Mouse (Mus musculus): Measurements from ENCODE around the gene Nup160. TPM values are rescaled to one million over a fixed set of nuclear protein-coding genes. Genes with fewer than 3 reads are reported as not detected.

The Nup160 gene
- polyA plus RNA-seq (2016; fragmentation: Nextera tagmentation; extraction: Ambion mirVana), result 51.0 and 60.0 TPM in 2 replicates

- 78% methylated on average over 8 of the region's 8 CpGs for whole genome bisulfite sequencing
- no peak within 1 kb of the TSS for H3K27ac ChIP-seq
- no peaks in the 10 kb centered on the region for H3K9me3 ChIP-seq
- DNase-seq (ENCODE audit: low spot score), result no peak
- no peaks in the 10 kb centered on the region for H3K27me3 ChIP-seq (ENCODE audit: insufficient read depth, poor library complexity, severe bottlenecking)
- H3K4me3 ChIP-seq, result peak within 1 kb of the TSS; percentile 89; the same call in 1 of the 2 replicates
- peaks cover 14% of the 10 kb centered on the region for H3K36me3 ChIP-seq
- H3K4me1 ChIP-seq (replicated peaks), result peaks cover 13% of the 10 kb centered on the region
These were observed at the start of gene Nup160 for GRCm38 (mm10) chr2:90677007-90677406. Gene Nup160 (plus strand): TSS chr2:90677215.

GRCm38 (mm10) chr2:90628261-90628660, 48.8 kb upstream of the Nup160 start:
- no peaks in the 10 kb centered on the region for H3K36me3 ChIP-seq
- H3K27me3 ChIP-seq (ENCODE audit: insufficient read depth, poor library complexity, severe bottlenecking), result no peaks in the 10 kb centered on the region
- no peak overlapping the region for H3K27ac ChIP-seq
- 94% methylated on average over 5 of the region's 5 CpGs for WGBS
- H3K9me3 ChIP-seq, result no peaks in the 10 kb centered on the region
- H3K4me3 ChIP-seq, result no peak overlapping the region
- 0 out of 2 replicates have a peak, but pooled peaks cover 3% of the 10 kb centered on the region for H3K4me1 ChIP-seq (replicated peaks)
- no peak for DNase-seq (ENCODE audit: low spot score)

GRCm38 (mm10) chr2:90629552-90629951, 47.5 kb upstream of the Nup160 start:
- no peaks in the 10 kb centered on the region for H3K36me3 ChIP-seq
- DNase-seq (ENCODE audit: low spot score), result no peak
- no peak overlapping the region for H3K27ac ChIP-seq
- no peak overlapping the region for H3K4me3 ChIP-seq
- H3K4me1 ChIP-seq (replicated peaks), result 0 out of 2 replicates have a peak, but pooled peaks cover 3% of the 10 kb centered on the region
- no peaks in the 10 kb centered on the region for H3K27me3 ChIP-seq (ENCODE audit: insufficient read depth, poor library complexity, severe bottlenecking)
- no peaks in the 10 kb centered on the region for H3K9me3 ChIP-seq
- 53% methylated on average over 2 of the region's 2 CpGs for WGBS

- Histone ChIP-seq H3K27me3 (ENCODE audit: insufficient read depth, poor library complexity, severe bottlenecking) (no peaks in the 10 kb centered on the region), H3K4me3 (no peak overlapping the region), H3K27ac (no peak overlapping the region), H3K4me1 (replicated peaks) (0 out of 2 replicates have a peak, but pooled peaks cover 3% of the 10 kb centered on the region), H3K9me3 (no peaks in the 10 kb centered on the region), H3K36me3 (no peaks in the 10 kb centered on the region)
- no peak for DNase-seq (ENCODE audit: low spot score)
- 77% methylated on average over 16 of the region's 16 CpGs for WGBS
These were observed 44.9 kb upstream of the Nup160 start for GRCm38 (mm10) chr2:90631938-90632733.

- Histone ChIP-seq H3K4me1 (replicated peaks) (0 out of 2 replicates have a peak, but pooled peaks cover 3% of the 10 kb centered on the region), H3K9me3 (no peaks in the 10 kb centered on the region), H3K36me3 (no peaks in the 10 kb centered on the region), H3K27me3 (ENCODE audit: insufficient read depth, poor library complexity, severe bottlenecking) (no peaks in the 10 kb centered on the region), H3K4me3 (no peak overlapping the region), H3K27ac (no peak overlapping the region)
- DNase-seq (ENCODE audit: low spot score), result no peak
These were observed 42.3 kb upstream of the Nup160 start for GRCm38 (mm10) chr2:90634671-90635070.

GRCm38 (mm10) chr2:90635085-90635723, 41.8 kb upstream of the Nup160 start:
- no peak for DNase-seq (ENCODE audit: low spot score)
- WGBS, result 82% methylated on average over 7 of the region's 7 CpGs
- H3K4me1 ChIP-seq (replicated peaks), result 0 out of 2 replicates have a peak, but pooled peaks cover 3% of the 10 kb centered on the region
- H3K27ac ChIP-seq, result no peak overlapping the region
- H3K4me3 ChIP-seq, result no peak overlapping the region
- no peaks in the 10 kb centered on the region for H3K9me3 ChIP-seq
- H3K36me3 ChIP-seq, result no peaks in the 10 kb centered on the region
- no peaks in the 10 kb centered on the region for H3K27me3 ChIP-seq (ENCODE audit: insufficient read depth, poor library complexity, severe bottlenecking)

GRCm38 (mm10) chr2:90636853-90637252, 40.2 kb upstream of the Nup160 start:
- no peaks in the 10 kb centered on the region for H3K36me3 ChIP-seq
- no peaks in the 10 kb centered on the region for H3K9me3 ChIP-seq
- no peaks in the 10 kb centered on the region for H3K27me3 ChIP-seq (ENCODE audit: insufficient read depth, poor library complexity, severe bottlenecking)
- DNase-seq (ENCODE audit: low spot score), result no peak
- 90% methylated on average over 7 of the region's 7 CpGs for WGBS
- no peak overlapping the region for H3K4me3 ChIP-seq
- H3K27ac ChIP-seq, result no peak overlapping the region
- H3K4me1 ChIP-seq (replicated peaks), result 0 out of 2 replicates have a peak, but pooled peaks cover 3% of the 10 kb centered on the region

GRCm38 (mm10) chr2:90638986-90639746, 37.8 kb upstream of the Nup160 start:
- Histone ChIP-seq H3K4me1 (replicated peaks) (no peaks in the 10 kb centered on the region), H3K4me3 (no peak overlapping the region), H3K27me3 (ENCODE audit: insufficient read depth, poor library complexity, severe bottlenecking) (no peaks in the 10 kb centered on the region), H3K36me3 (no peaks in the 10 kb centered on the region), H3K27ac (no peak overlapping the region), H3K9me3 (no peaks in the 10 kb centered on the region)
- 87% methylated on average over 8 of the region's 8 CpGs for WGBS
- no peak for DNase-seq (ENCODE audit: low spot score)

GRCm38 (mm10) chr2:90639747-90640699, 37.0 kb upstream of the Nup160 start:
- no peak for DNase-seq (ENCODE audit: low spot score)
- Histone ChIP-seq H3K4me3 (no peak overlapping the region), H3K27me3 (ENCODE audit: insufficient read depth, poor library complexity, severe bottlenecking) (no peaks in the 10 kb centered on the region), H3K36me3 (no peaks in the 10 kb centered on the region), H3K27ac (no peak overlapping the region), H3K4me1 (replicated peaks) (no peaks in the 10 kb centered on the region), H3K9me3 (no peaks in the 10 kb centered on the region)
- WGBS, result 76% methylated on average over 5 of the region's 5 CpGs

GRCm38 (mm10) chr2:90641007-90641709, 35.9 kb upstream of the Nup160 start:
- H3K9me3 ChIP-seq, result no peaks in the 10 kb centered on the region
- H3K4me1 ChIP-seq (replicated peaks), result no peaks in the 10 kb centered on the region
- H3K27me3 ChIP-seq (ENCODE audit: insufficient read depth, poor library complexity, severe bottlenecking), result no peaks in the 10 kb centered on the region
- no peak overlapping the region for H3K27ac ChIP-seq
- no peaks in the 10 kb centered on the region for H3K36me3 ChIP-seq
- WGBS, result 77% methylated on average over 10 of the region's 10 CpGs
- DNase-seq (ENCODE audit: low spot score), result no peak
- no peak overlapping the region for H3K4me3 ChIP-seq

GRCm38 (mm10) chr2:90641710-90642039, 35.3 kb upstream of the Nup160 start:
- no peaks in the 10 kb centered on the region for H3K4me1 ChIP-seq (replicated peaks)
- no peak overlapping the region for H3K27ac ChIP-seq
- no peaks in the 10 kb centered on the region for H3K9me3 ChIP-seq
- WGBS, result 88% methylated on average over 4 of the region's 4 CpGs
- no peaks in the 10 kb centered on the region for H3K27me3 ChIP-seq (ENCODE audit: insufficient read depth, poor library complexity, severe bottlenecking)
- H3K36me3 ChIP-seq, result no peaks in the 10 kb centered on the region
- DNase-seq (ENCODE audit: low spot score), result no peak
- no peak overlapping the region for H3K4me3 ChIP-seq
